14 mouse cellular contexts compared by ENCODE assay signal in the genomic region with DNA sequence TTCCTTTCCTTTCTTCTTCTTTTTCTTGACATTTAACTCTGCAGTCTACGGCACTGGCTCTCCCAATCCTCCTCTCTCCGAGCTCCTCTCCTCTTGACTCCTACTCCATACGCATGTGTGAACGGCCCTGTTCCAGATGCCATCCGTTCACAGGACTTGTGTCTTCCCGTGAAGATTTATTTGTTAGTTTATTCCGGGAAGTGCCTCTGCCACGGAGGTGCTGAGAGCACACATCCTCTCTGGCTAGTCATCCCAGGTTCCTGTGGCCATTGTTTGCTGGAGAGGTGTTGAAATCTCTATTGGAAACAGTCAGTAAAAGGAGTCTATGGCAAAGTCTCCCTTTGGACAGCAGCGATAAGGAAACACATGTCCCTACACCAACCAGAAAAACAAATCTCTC. TPM values are rescaled to one million over a fixed set of nuclear protein-coding genes. Genes with fewer than 3 reads are reported as not detected.
DNase-seq lines count a peak whose midpoint lies in the region; ATAC-seq lines count a peak whose summit lies in the region.
"Had no signal": no experiment of that assay in that cellular context is flagged by ENCODE, and none has a peak within 500 bp of the region (broad histone marks: within the 10 kb centered on the region; RNA-seq: fewer than 3 reads in every experiment).

No protein-coding gene starts in this region.

- no peak overlapping the region for H3K9ac ChIP-seq in heart, embryonic 13.5 days
- H3K9ac ChIP-seq in kidney, embryonic 14.5 days (ENCODE audit: low read depth, low read length) = no peak overlapping the region
- no peak overlapping the region for H3K9ac ChIP-seq in forebrain, embryonic 13.5 days
- H3K9ac ChIP-seq: embryonic facial prominence, embryonic 15.5 days; forebrain, embryonic 12.5 days; limb, embryonic 15.5 days; midbrain, embryonic 15.5 days had no signal

- peaks cover 12% of the 10 kb centered on the region; the same call in 1 of the 2 replicates for H3K27me3 ChIP-seq in heart, embryonic 13.5 days (replicated peaks)
- H3K27me3 ChIP-seq in kidney, embryonic 14.5 days (ENCODE audit: control insufficient read depth, insufficient read depth, low read length) = no peaks in the 10 kb centered on the region
- H3K27me3 ChIP-seq in forebrain, embryonic 13.5 days = no peaks in the 10 kb centered on the region
- H3K27me3 ChIP-seq: embryonic facial prominence, embryonic 15.5 days; limb, embryonic 15.5 days; midbrain, embryonic 15.5 days had no signal

- DNase-seq in adrenal gland, adult (ENCODE audit: inconsistent age in 2 of 2, low spot score in 1 of 2) = peak; percentile 36 to 62
- no peak for DNase-seq in adrenal gland, adult 18-20 months (ENCODE audit: low spot score in 2 of 2)
- DNase-seq in heart, postnatal 25 days (ENCODE audit: low spot score) = no peak
- DNase-seq in kidney, adult 11 months = peak; percentile 43
- peak; percentile 36 to 55 for DNase-seq in kidney, postnatal 36 days
- DNase-seq: cerebellum, adult 11-12 months; right cerebral cortex, adult 18-20 months had no signal

- peak overlapping the region; percentile 47 for H3K4me2 ChIP-seq in heart, embryonic 13.5 days
- no peak overlapping the region for H3K4me2 ChIP-seq in kidney, embryonic 14.5 days (replicated peaks; ENCODE audit: low read depth, low read length)
- no peak overlapping the region for H3K4me2 ChIP-seq in forebrain, embryonic 13.5 days
- H3K4me2 ChIP-seq: embryonic facial prominence, embryonic 15.5 days; forebrain, embryonic 12.5 days; limb, embryonic 15.5 days; midbrain, embryonic 15.5 days had no signal

- no peaks in the 10 kb centered on the region for H3K36me3 ChIP-seq in heart, embryonic 13.5 days
- no peaks in the 10 kb centered on the region for H3K36me3 ChIP-seq in kidney, embryonic 14.5 days (ENCODE audit: control insufficient read depth, insufficient read depth, low read length)
- H3K36me3 ChIP-seq in forebrain, embryonic 13.5 days (ENCODE audit: poor library complexity, severe bottlenecking) = no peaks in the 10 kb centered on the region
- H3K36me3 ChIP-seq: embryonic facial prominence, embryonic 15.5 days; forebrain, embryonic 12.5 days; limb, embryonic 15.5 days; midbrain, embryonic 15.5 days had no signal

- H3K27ac ChIP-seq in heart, embryonic 13.5 days (replicated peaks) = peak overlapping the region; percentile 29; the same call in 1 of the 2 replicates
- no peak overlapping the region for H3K27ac ChIP-seq in kidney, embryonic 14.5 days (ENCODE audit: low read depth, low read length)
- no peak overlapping the region for H3K27ac ChIP-seq in forebrain, embryonic 13.5 days
- H3K27ac ChIP-seq: embryonic facial prominence, embryonic 15.5 days; forebrain, embryonic 12.5 days; limb, embryonic 15.5 days; midbrain, embryonic 15.5 days had no signal

- 16% methylated on average over 9 of the region's 9 CpGs for WGBS in heart, embryonic 13.5 days
- WGBS in kidney, embryonic 14.5 days = 16% methylated on average over 9 of the region's 9 CpGs
- WGBS in forebrain, embryonic 13.5 days = 84% methylated on average over 9 of the region's 9 CpGs

- no peaks in the 10 kb centered on the region for H3K9me3 ChIP-seq in heart, embryonic 13.5 days
- H3K9me3 ChIP-seq in kidney, embryonic 14.5 days (ENCODE audit: control insufficient read depth, low read length) = no peaks in the 10 kb centered on the region
- H3K9me3 ChIP-seq in forebrain, embryonic 13.5 days (replicated peaks) = no peaks in the 10 kb centered on the region
- H3K9me3 ChIP-seq: embryonic facial prominence, embryonic 15.5 days; forebrain, embryonic 12.5 days; limb, embryonic 15.5 days; midbrain, embryonic 15.5 days had no signal

- no peak for ATAC-seq in heart, embryonic 13.5 days (ENCODE audit: extremely low read depth, insufficient number of reproducible peaks, low FRiP score, low TSS enrichment)
- ATAC-seq in kidney, embryonic 14.5 days (ENCODE audit: low FRiP score, low TSS enrichment) = no peak
- no peak for ATAC-seq in forebrain, embryonic 13.5 days
- ATAC-seq: midbrain, embryonic 15.5 days had no signal

- H3K4me3 ChIP-seq in heart, embryonic 13.5 days = no peak overlapping the region
- H3K4me3 ChIP-seq in kidney, embryonic 14.5 days (ENCODE audit: low read length) = no peak overlapping the region
- no peak overlapping the region for H3K4me3 ChIP-seq in forebrain, embryonic 13.5 days
- H3K4me3 ChIP-seq: embryonic facial prominence, embryonic 15.5 days; forebrain, embryonic 12.5 days; limb, embryonic 15.5 days; midbrain, embryonic 15.5 days had no signal

- intact Hi-C loops in heart, postnatal 25 days (cut with DNase I) = no loop called here

- peaks cover 33% of the 10 kb centered on the region for H3K4me1 ChIP-seq in heart, embryonic 13.5 days
- no peaks in the 10 kb centered on the region for H3K4me1 ChIP-seq in kidney, embryonic 14.5 days (ENCODE audit: control insufficient read depth, insufficient read depth, low read length)
- H3K4me1 ChIP-seq in forebrain, embryonic 13.5 days = peaks cover 5% of the 10 kb centered on the region; the same call in 1 of the 2 replicates
- H3K4me1 ChIP-seq: forebrain, embryonic 12.5 days had no signal

RNA-seq across cellular contexts. Expression of a gene that starts 53.3 kb away (rescaled TPM):
- 10 to 100 TPM; 61.3 to 82.4 TPM for total RNA-seq in adrenal gland, adult 18-20 months (2021)
- polyA plus RNA-seq in heart, embryonic 13.5 days (2015; fragmentation: Nextera tagmentation; extraction: Ambion mirVana) = 17.2 and 19.0 TPM in 2 replicates
- 10 to 100 TPM; 35.7 to 37.0 TPM for total RNA-seq in heart, postnatal 25 days (2021)
- polyA plus RNA-seq in kidney, embryonic 14.5 days (2014; fragmentation: Nextera tagmentation; extraction: Ambion mirVana) = 10.8 and 27.2 TPM in 2 replicates
- polyA plus RNA-seq in forebrain, embryonic 13.5 days (2015; fragmentation: Nextera tagmentation; extraction: Ambion mirVana) = 4.2 and 4.4 TPM in 2 replicates

Comparison
In these comparisons a context has a peak if more than half of its experiments do, and no peak if none do; other contexts are left out.
1. DNase-seq: peak in adrenal gland, adult (2 of 2), kidney, adult 11 months (single experiment) and kidney, postnatal 36 days (2 of 2); none in adrenal gland, adult 18-20 months (0 of 2) and heart, postnatal 25 days (single experiment).